Mouse (Mus musculus) liver, adult 2 months (tissue): ENCODE results near the gene Klk12. TPM values are rescaled to one million over a fixed set of nuclear protein-coding genes. Genes with fewer than 3 reads are reported as not detected.

Source experiments
- DNase-seq: peaks from one replicate; pipeline ENCODE4 v3.0.0-alpha.2; 2011; ENCODE audit warnings: low read depth, low spot score; ENCODE audit errors: extremely low read depth
- H3K27ac ChIP-seq: fragments of 200-500 bp; replicated peaks from 2 replicates; pipeline ENCODE4 v1.5.1; 2012; ENCODE audit warnings: low read depth, mild to moderate bottlenecking, control low read depth, inconsistent platforms, low read length; ENCODE audit not compliant: insufficient read depth
- H3K27me3 ChIP-seq: fragments of 200-500 bp; 2 replicates; pipeline ENCODE4 v1.6.1; 2012; ENCODE audit warnings: mild to moderate bottlenecking, moderate library complexity, low read length, inconsistent platforms; ENCODE audit not compliant: control insufficient read depth, insufficient read depth
- H3K36me3 ChIP-seq: fragments of 200-500 bp; 2 replicates; pipeline ENCODE4 v1.6.1; 2012; ENCODE audit warnings: low read length, inconsistent platforms; ENCODE audit not compliant: control insufficient read depth, insufficient read depth
- H3K4me1 ChIP-seq: fragments of 200-500 bp; 2 replicates; pipeline ENCODE4 v1.6.1; 2011; ENCODE audit warnings: low read length; ENCODE audit not compliant: control insufficient read depth, insufficient read depth
- H3K4me3 ChIP-seq: fragments of 200-500 bp; 2 replicates; pipeline ENCODE4 v1.5.1; 2011; ENCODE audit warnings: low read depth, mild to moderate bottlenecking, control low read depth, low read length, moderate library complexity; ENCODE audit not compliant: insufficient read depth
- H3K79me2 ChIP-seq: fragments of 200-500 bp; 2 replicates; pipeline ENCODE4 v1.6.1; 2012; ENCODE audit warnings: inconsistent platforms, mild to moderate bottlenecking, low read length, moderate library complexity; ENCODE audit not compliant: control insufficient read depth, insufficient read depth
- H3K9ac ChIP-seq: fragments of 200-500 bp; 2 replicates; pipeline ENCODE4 v1.6.1; 2012; ENCODE audit warnings: low read depth, mild to moderate bottlenecking, control low read depth, inconsistent platforms, low read length
- CTCF ChIP-seq: fragments of 200-500 bp; IDR thresholded peaks from 2 replicates; pipeline ENCODE4 v1.5.1; 2011; ENCODE audit warnings: low read depth, low read length, control low read depth
- POLR2A ChIP-seq: fragments of 200-500 bp; IDR thresholded peaks from 2 replicates; pipeline ENCODE4 v1.6.1; 2011; ENCODE audit warnings: low read length, control low read depth; ENCODE audit not compliant: insufficient read depth; ENCODE audit errors: extremely low read depth
- WGBS: fragments of 180-500 bp; shearing (Covaris S2); methylation state at CpG from one replicate; pipeline ENCODE4 v1.1.7; 2018; 5-methylcytosine and 5-hydroxymethylcytosine counted together
- polyA plus RNA-seq: library from polyadenylated mRNA; depleted of rRNA; stranded (reverse); fragments of >200 nt; gene quantifications from 2 replicates; pipeline ENCODE4 v1.2.3, GENCODE M21; 2012; rRNA removed
- total RNA-seq: library from RNA; depleted of rRNA; stranded (reverse); fragments of >200 nt; gene quantifications from 2 replicates; pipeline ENCODE4 v1.2.3, GENCODE M21; 2014; rRNA removed

Gene Klk12
- total and polyA plus RNA-seq, 2 experiments, result not detected

- Histone ChIP-seq H3K27ac (no peak overlapping the region), H3K4me3 (no peak overlapping the region), H3K36me3 (no peaks in the 10 kb centered on the region), H3K9ac (no peak overlapping the region), H3K79me2 (no peaks in the 10 kb centered on the region), H3K4me1 (no peaks in the 10 kb centered on the region), H3K27me3 (no peaks in the 10 kb centered on the region; the same call in 1 of the 2 replicates)
- TF ChIP-seq CTCF (no peak), POLR2A (no peak)
- DNase-seq, result no peak
- WGBS, result 82% methylated on average over 7 of the region's 7 CpGs
These were observed 52.9 kb downstream of the Klk12 start for GRCm38 (mm10) chr7:43821581-43821980.

Other genes starting within 250 kb of the Klk12 start
- gene Cd33, start 224.5 kb upstream of the Klk12 start, total RNA-seq, result 0.28 and 1.3 TPM in 2 replicates
- 0.16 and 1.0 TPM in 2 replicates for gene Cd33, start 224.5 kb upstream of the Klk12 start, polyA plus RNA-seq
- gene Zfp658, start 206.6 kb upstream of the Klk12 start, total RNA-seq, result 1.1 and 1.2 TPM in 2 replicates
- 0.20 and 0.49 TPM in 2 replicates for gene Zfp658, start 206.6 kb upstream of the Klk12 start, polyA plus RNA-seq
- gene Zfp719, start 189.3 kb upstream of the Klk12 start, total RNA-seq, result 3.5 and 3.9 TPM in 2 replicates
- 0.59 and 1.1 TPM in 2 replicates for gene Zfp719, start 189.3 kb upstream of the Klk12 start, polyA plus RNA-seq
- gene Zfp819, start 161.7 kb upstream of the Klk12 start, total RNA-seq, result 0.09 TPM in 1 of 2 replicates, not detected in the other
- not detected in 2 replicates for gene Zfp819, start 161.7 kb upstream of the Klk12 start, polyA plus RNA-seq
- not detected in 2 replicates for gene Ceacam18, start 134.2 kb upstream of the Klk12 start, total RNA-seq
- not detected in 2 replicates for gene Ceacam18, start 134.2 kb upstream of the Klk12 start, polyA plus RNA-seq
- 2.1 and 3.0 TPM in 2 replicates for gene Siglece, start 108.7 kb upstream of the Klk12 start, total RNA-seq
- gene Siglece, start 108.7 kb upstream of the Klk12 start, polyA plus RNA-seq, result 2.2 and 4.5 TPM in 2 replicates
- gene Ctu1, start 96.9 kb upstream of the Klk12 start, total RNA-seq, result 2.4 and 3.2 TPM in 2 replicates
- gene Ctu1, start 96.9 kb upstream of the Klk12 start, polyA plus RNA-seq, result 5.1 and 5.8 TPM in 2 replicates
- gene Klk14, start 78.5 kb upstream of the Klk12 start, total RNA-seq, result not detected in 2 replicates
- not detected in 2 replicates for gene Klk14, start 78.5 kb upstream of the Klk12 start, polyA plus RNA-seq
- not detected in 2 replicates for gene Klk13, start 56.3 kb upstream of the Klk12 start, total RNA-seq
- not detected in 2 replicates for gene Klk13, start 56.3 kb upstream of the Klk12 start, polyA plus RNA-seq
- not detected in 2 replicates for gene Klk11, start 5.7 kb downstream of the Klk12 start, total RNA-seq
- gene Klk11, start 5.7 kb downstream of the Klk12 start, polyA plus RNA-seq, result not detected in 2 replicates
- gene Klk10, start 12.1 kb downstream of the Klk12 start, total RNA-seq, result not detected in 2 replicates
- not detected in 2 replicates for gene Klk10, start 12.1 kb downstream of the Klk12 start, polyA plus RNA-seq
- not detected in 2 replicates for gene Klk9, start 23.0 kb downstream of the Klk12 start, total RNA-seq
- not detected in 2 replicates for gene Klk9, start 23.0 kb downstream of the Klk12 start, polyA plus RNA-seq
- 0.65 and 1.1 TPM in 2 replicates for gene Klk8, start 28.7 kb downstream of the Klk12 start, total RNA-seq
- 0.31 TPM in 1 of 2 replicates, not detected in the other for gene Klk8, start 28.7 kb downstream of the Klk12 start, polyA plus RNA-seq
- not detected in 2 replicates for gene Klk7, start 42.4 kb downstream of the Klk12 start, total RNA-seq
- gene Klk7, start 42.4 kb downstream of the Klk12 start, polyA plus RNA-seq, result not detected in 2 replicates
- gene Klk6, start 55.6 kb downstream of the Klk12 start, total RNA-seq, result not detected in 2 replicates
- not detected in 2 replicates for gene Klk6, start 55.6 kb downstream of the Klk12 start, polyA plus RNA-seq
- gene Klk5, start 73.1 kb downstream of the Klk12 start, total RNA-seq, result not detected in 2 replicates
- gene Klk5, start 73.1 kb downstream of the Klk12 start, polyA plus RNA-seq, result not detected in 2 replicates
- not detected in 2 replicates for gene Klk4, start 112.3 kb downstream of the Klk12 start, total RNA-seq
- gene Klk4, start 112.3 kb downstream of the Klk12 start, polyA plus RNA-seq, result not detected in 2 replicates
- gene Klk15, start 164.8 kb downstream of the Klk12 start, total RNA-seq, result not detected in 2 replicates
- gene Klk15, start 164.8 kb downstream of the Klk12 start, polyA plus RNA-seq, result not detected in 2 replicates
- gene Klk1b8, start 181.8 kb downstream of the Klk12 start, total RNA-seq, result not detected in 2 replicates
- gene Klk1b8, start 181.8 kb downstream of the Klk12 start, polyA plus RNA-seq, result not detected in 2 replicates
- gene Klk1b1, start 197.9 kb downstream of the Klk12 start, total RNA-seq, result not detected in 2 replicates
- not detected in 2 replicates for gene Klk1b1, start 197.9 kb downstream of the Klk12 start, polyA plus RNA-seq
- gene Klk1b9, start 207.2 kb downstream of the Klk12 start, total RNA-seq, result not detected in 2 replicates
- gene Klk1b9, start 207.2 kb downstream of the Klk12 start, polyA plus RNA-seq, result not detected in 2 replicates
- not detected in 2 replicates for gene Klk1b11, start 227.0 kb downstream of the Klk12 start, total RNA-seq
- not detected in 2 replicates for gene Klk1b11, start 227.0 kb downstream of the Klk12 start, polyA plus RNA-seq
- not detected in 2 replicates for gene Klk1b26, start 243.3 kb downstream of the Klk12 start, total RNA-seq
- not detected in 2 replicates for gene Klk1b26, start 243.3 kb downstream of the Klk12 start, polyA plus RNA-seq